Comparison of ENCODE assay signal across 11 mouse cellular contexts in genomic region chr17:85463497-85464392, GRCm38 (mm10).
DNase-seq lines count a peak whose midpoint lies in the region; ATAC-seq lines count a peak whose summit lies in the region.
"Had no signal": no experiment of that assay in that cellular context is flagged by ENCODE, and none has a peak within 500 bp of the region (broad histone marks: within the 10 kb centered on the region; RNA-seq: fewer than 3 reads in every experiment).

No protein-coding gene starts in this region.

- H3K4me3 ChIP-seq in kidney, embryonic 14.5 days (ENCODE audit: low read length) = no peak overlapping the region
- peak overlapping the region; percentile 43; the same call in 1 of the 2 replicates for H3K4me3 ChIP-seq in embryonic facial prominence, embryonic 10.5 days
- no peak overlapping the region for H3K4me3 ChIP-seq in intestine, embryonic 16.5 days (ENCODE audit: low read length)
- H3K4me3 ChIP-seq in midbrain, embryonic 15.5 days = no peak overlapping the region

- peaks cover 98% of the 10 kb centered on the region for H3K27me3 ChIP-seq in kidney, embryonic 14.5 days (ENCODE audit: control insufficient read depth, insufficient read depth, low read length)
- H3K27me3 ChIP-seq in embryonic facial prominence, embryonic 10.5 days (replicated peaks; ENCODE audit: low read depth, poor library complexity, severe bottlenecking) = peaks cover 100% of the 10 kb centered on the region
- peaks cover 61% of the 10 kb centered on the region for H3K27me3 ChIP-seq in intestine, embryonic 16.5 days (replicated peaks; ENCODE audit: control insufficient read depth, insufficient read depth, low read length)
- peaks cover 93% of the 10 kb centered on the region for H3K27me3 ChIP-seq in midbrain, embryonic 15.5 days (replicated peaks)

- H3K4me1 ChIP-seq in kidney, embryonic 14.5 days (ENCODE audit: control insufficient read depth, insufficient read depth, low read length) = no peaks in the 10 kb centered on the region
- peaks cover 25% of the 10 kb centered on the region for H3K4me1 ChIP-seq in embryonic facial prominence, embryonic 10.5 days
- H3K4me1 ChIP-seq in intestine, embryonic 16.5 days (ENCODE audit: control insufficient read depth, insufficient read depth, low read length) = 0 out of 2 replicates have a peak, but pooled peaks cover 6% of the 10 kb centered on the region
- peaks cover 18% of the 10 kb centered on the region for H3K4me1 ChIP-seq in midbrain, embryonic 15.5 days

- H3K36me3 ChIP-seq in kidney, embryonic 14.5 days (ENCODE audit: control insufficient read depth, insufficient read depth, low read length) = no peaks in the 10 kb centered on the region
- H3K36me3 ChIP-seq in embryonic facial prominence, embryonic 10.5 days (replicated peaks) = no peaks in the 10 kb centered on the region
- no peaks in the 10 kb centered on the region for H3K36me3 ChIP-seq in intestine, embryonic 16.5 days (ENCODE audit: control insufficient read depth, insufficient read depth, low read length)
- no peaks in the 10 kb centered on the region for H3K36me3 ChIP-seq in midbrain, embryonic 15.5 days (replicated peaks)

- DNase-seq in kidney, adult 18-20 months = peak; percentile 36
- DNase-seq in embryonic facial prominence, embryonic 10.5 days (ENCODE audit: low spot score) = peak; percentile 61
- no peak for DNase-seq in right cerebral cortex, postnatal 10 days (ENCODE audit: low spot score in 2 of 2)
- DNase-seq in testis, postnatal 14 days (ENCODE audit: low spot score) = no peak
- DNase-seq: cerebellum, postnatal 36 days; lung, embryonic 14.5 days; thymus, postnatal 4 days had no signal

- WGBS in kidney, embryonic 14.5 days = 7% methylated on average over 22 of the region's 22 CpGs
- 10% methylated on average over 22 of the region's 22 CpGs for WGBS in embryonic facial prominence, embryonic 10.5 days
- 16% methylated on average over 22 of the region's 22 CpGs for WGBS in intestine, embryonic 16.5 days
- WGBS in midbrain, embryonic 15.5 days = 9% methylated on average over 22 of the region's 22 CpGs

- H3K9ac ChIP-seq in kidney, embryonic 14.5 days (ENCODE audit: low read depth, low read length) = no peak overlapping the region
- H3K9ac ChIP-seq in intestine, embryonic 16.5 days (ENCODE audit: low read depth, low read length) = no peak overlapping the region
- H3K9ac ChIP-seq in midbrain, embryonic 15.5 days = no peak overlapping the region
- H3K9ac ChIP-seq: lung, embryonic 14.5 days had no signal

- ATAC-seq in kidney, embryonic 14.5 days (ENCODE audit: low FRiP score, low TSS enrichment) = no peak
- ATAC-seq in intestine, embryonic 16.5 days = no peak
- no peak for ATAC-seq in midbrain, embryonic 15.5 days (replicated peaks)
- no peak for ATAC-seq in erythroblast, adult 5-6 weeks (replicated peaks; ENCODE audit: low FRiP score, poor library complexity, severe bottlenecking)

- no peaks in the 10 kb centered on the region for H3K9me3 ChIP-seq in kidney, embryonic 14.5 days (ENCODE audit: control insufficient read depth, low read length)
- no peaks in the 10 kb centered on the region for H3K9me3 ChIP-seq in embryonic facial prominence, embryonic 10.5 days
- H3K9me3 ChIP-seq in intestine, embryonic 16.5 days (ENCODE audit: control insufficient read depth, low read length) = no peaks in the 10 kb centered on the region
- H3K9me3 ChIP-seq in midbrain, embryonic 15.5 days = no peaks in the 10 kb centered on the region

- H3K27ac ChIP-seq in kidney, embryonic 14.5 days (ENCODE audit: low read depth, low read length) = no peak overlapping the region
- H3K27ac ChIP-seq in embryonic facial prominence, embryonic 10.5 days (replicated peaks) = no peak overlapping the region
- H3K27ac ChIP-seq in intestine, embryonic 16.5 days (ENCODE audit: low read length) = no peak overlapping the region
- peak overlapping the region; percentile 49; the same call in 1 of the 2 replicates for H3K27ac ChIP-seq in midbrain, embryonic 15.5 days

- H3K4me2 ChIP-seq in kidney, embryonic 14.5 days (replicated peaks; ENCODE audit: low read depth, low read length) = no peak overlapping the region
- H3K4me2 ChIP-seq in intestine, embryonic 16.5 days (ENCODE audit: low read depth, low read length) = peak overlapping the region; percentile 52; the same call in 1 of the 2 replicates
- peak overlapping the region; percentile 19; the same call in 1 of the 2 replicates for H3K4me2 ChIP-seq in midbrain, embryonic 15.5 days
- H3K4me2 ChIP-seq: lung, embryonic 14.5 days had no signal

Comparison
In these comparisons a context has a peak if more than half of its experiments do, and no peak if none do; other contexts are left out.
1. DNase-seq: peak in kidney, adult 18-20 months (single experiment) and embryonic facial prominence, embryonic 10.5 days (single experiment); none in right cerebral cortex, postnatal 10 days (0 of 2) and testis, postnatal 14 days (single experiment).